Mouse (Mus musculus) gastrocnemius, postnatal 10 days (tissue): ENCODE measurements at regions not wholly inside any gene's neighbourhood (a gene's known extent, or its start where the extent isn't known, plus 50 kb on each side); places are given as distances from the start of the nearest gene placed in this dataset.
"Not testable (repeated sequence)": the region's sequence is repeated elsewhere in the genome, so short reads cannot be mapped to it uniquely, and the experiment has no call there.

Experiments used
- DNase-seq: peaks from one replicate; pipeline ENCODE4 v3.0.0; 2021; ENCODE audit warnings: mixed read lengths

DNA sequence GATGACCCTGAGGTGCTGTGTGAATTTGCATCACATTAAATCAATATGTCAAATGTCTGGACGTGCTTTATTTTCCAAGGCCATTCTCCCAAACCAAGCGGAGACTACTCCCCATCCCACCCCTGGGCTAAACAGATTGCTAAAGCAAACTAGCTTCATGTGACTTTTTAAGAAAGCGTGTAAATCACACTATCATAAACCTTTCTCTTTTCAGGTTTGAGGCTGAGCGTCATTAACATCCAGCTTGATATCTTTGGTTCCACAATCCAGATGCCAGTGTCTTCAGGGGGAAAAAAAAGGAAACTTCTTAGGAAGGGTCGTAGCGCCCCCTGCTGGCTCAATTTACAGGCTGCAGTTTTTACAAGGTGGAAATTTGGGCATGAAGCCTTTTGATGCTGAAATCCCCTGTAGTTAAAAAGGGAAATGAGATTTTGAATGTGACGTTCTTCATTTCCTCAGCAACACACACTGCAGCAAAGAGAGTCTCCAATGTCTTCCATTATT, 105.1 kb upstream of the Nt5e start:
- peak; percentile 79 for DNase-seq

DNA sequence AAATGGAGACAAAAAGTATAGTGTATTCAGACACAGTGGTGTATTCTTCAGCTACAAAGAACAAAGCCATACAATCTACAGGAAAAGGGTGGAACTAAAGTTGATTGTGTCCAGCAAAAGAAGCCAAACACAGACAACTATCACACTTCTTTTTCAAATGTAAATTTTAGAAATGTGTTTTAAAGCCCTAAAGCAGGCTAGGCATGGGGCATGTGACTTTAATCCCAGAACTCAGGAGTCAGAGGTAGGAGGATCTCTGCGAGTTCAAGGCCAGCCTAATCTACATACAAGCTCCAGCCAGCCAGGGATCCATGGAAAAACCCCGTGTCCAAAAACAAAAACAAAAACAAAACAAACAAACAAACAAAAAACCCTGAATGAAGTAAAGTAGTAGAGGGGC, 89.9 kb upstream of the Nt5e start:
- DNase-seq, result no peak

DNA sequence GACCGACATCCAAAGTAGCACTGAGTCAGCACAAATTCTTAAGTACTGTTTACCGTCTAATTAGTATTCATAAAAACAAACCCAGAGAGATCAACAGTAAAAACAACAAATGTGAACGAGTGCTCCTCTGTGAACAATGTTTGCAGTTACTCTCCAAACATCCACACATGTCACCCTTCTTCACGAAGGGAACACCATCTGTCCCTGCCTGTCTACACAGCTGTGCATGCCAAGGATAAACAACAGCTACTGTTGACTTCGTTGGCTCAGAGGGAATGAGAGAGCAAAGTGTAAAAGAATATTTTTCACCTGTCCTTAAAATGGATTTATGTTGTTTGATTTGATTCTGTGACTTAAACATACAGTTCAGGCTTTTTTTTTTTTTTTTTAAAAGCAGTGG, 88.7 kb upstream of the Nt5e start:
- DNase-seq, result no peak

DNA sequence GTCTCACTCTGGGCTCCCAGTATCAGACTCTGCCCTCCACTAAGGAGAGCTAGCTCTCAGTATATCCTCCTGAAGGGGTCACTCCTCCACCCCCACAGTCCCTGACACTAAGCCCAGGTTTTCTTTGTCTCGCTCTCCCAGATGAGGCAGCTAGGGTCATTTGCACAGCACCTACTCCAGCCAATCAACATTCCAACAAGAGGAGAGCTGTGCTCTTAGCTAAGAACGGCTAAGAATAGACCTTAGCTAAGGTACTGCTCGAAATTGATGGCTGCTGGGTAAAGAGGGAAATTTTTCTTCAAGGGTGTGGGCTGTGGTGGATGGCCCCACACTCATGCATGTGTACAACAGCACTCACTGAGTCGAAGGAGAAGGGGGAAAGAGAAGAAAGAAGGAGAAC, 86.3 kb upstream of the Nt5e start:
- no peak for DNase-seq

DNA sequence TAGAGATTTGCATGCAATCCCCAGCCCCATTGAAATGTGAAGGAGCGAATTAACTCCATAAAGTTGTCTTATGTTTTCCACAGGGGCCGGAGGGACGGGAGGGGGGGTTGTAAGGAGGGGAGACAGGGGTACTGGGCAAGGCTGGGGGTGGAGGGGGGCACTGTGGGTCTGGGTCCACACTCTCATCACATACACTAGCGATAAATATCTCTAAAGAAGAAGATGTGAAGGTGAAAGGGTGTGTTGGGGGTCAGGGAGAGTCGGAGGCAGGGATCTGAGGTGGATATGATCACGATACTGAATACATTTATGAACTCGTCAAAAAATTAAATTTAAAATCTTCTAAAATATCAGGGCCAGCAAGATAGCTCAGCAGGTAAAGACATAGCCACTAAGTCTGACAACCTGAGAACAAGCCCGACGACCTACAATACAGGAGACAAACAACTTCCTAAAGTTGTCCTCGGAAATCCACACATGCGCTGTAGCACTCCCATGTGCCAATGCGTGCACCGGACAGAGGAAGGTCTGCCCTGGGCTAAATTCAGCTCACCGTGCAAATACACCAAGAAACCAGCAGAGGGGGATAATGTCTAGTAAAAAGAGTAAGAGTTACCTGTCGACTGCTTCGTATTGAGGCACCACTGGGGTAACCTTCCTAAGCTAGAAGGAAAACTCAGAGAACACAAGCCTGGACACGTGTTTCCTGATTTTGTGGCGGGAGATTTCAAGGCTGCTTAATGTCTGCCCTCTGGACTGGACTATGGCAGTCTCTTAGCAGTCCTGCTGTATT, 85.6 kb upstream of the Nt5e start:
- peak; percentile 59 for DNase-seq

DNA sequence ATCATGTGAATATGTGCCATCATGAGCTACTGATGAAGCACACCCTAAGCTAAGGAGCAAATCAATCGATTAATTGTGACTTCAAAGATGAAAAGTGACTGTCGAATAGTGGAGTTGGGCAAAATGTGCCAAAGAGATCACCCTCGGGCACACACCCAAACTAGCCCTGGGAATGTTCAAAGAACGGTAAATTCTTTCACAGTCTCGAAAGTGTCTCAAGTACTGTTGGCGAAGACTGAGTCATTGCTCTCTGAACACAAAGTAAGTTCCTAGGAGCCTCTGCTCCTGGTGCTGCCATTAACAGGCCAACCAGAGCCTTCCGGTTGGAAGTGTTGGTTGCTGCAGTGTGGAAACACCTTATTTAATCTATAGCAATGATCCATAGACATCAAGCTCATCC, 84.5 kb upstream of the Nt5e start:
- DNase-seq, result no peak

DNA sequence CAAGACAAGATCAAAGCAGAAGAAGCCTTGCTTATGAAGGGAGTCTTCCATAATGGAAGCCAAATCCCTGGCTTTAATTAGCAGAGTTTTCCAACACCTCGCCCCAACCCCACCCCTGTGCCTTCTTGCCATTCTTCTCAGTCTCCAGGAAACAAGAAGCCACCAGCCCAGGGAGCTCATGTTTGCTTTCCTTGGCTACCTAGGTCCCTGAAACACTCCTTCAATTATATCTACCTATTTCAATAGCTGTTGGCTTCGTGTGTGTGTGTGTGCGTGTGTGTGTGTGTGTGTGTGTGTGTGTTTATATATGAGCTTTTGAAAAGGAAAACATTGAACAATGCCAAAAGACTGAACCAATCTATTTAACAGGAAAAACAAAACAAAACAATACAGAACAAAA, 82.5 kb upstream of the Nt5e start:
- no peak for DNase-seq

DNA sequence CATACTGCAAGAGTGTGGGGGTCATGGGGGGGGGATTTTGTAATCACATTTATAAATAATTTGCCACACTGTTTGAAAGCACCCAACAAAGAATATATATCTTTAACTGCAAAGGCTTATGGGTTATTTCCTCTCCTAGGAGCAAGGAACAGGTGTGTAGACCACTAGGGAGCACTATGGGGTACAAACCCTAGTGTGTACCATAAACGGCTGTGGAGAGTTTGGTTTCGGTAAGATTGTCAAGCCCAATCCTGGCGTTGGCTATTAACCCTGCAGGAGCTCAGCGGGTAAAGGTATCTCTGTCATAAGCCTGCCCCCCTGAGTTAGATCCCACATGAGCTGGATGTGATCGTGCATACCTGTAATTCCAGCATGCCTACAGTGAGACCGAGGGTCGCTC, 71.0 kb upstream of the Nt5e start:
- DNase-seq, result no peak

DNA sequence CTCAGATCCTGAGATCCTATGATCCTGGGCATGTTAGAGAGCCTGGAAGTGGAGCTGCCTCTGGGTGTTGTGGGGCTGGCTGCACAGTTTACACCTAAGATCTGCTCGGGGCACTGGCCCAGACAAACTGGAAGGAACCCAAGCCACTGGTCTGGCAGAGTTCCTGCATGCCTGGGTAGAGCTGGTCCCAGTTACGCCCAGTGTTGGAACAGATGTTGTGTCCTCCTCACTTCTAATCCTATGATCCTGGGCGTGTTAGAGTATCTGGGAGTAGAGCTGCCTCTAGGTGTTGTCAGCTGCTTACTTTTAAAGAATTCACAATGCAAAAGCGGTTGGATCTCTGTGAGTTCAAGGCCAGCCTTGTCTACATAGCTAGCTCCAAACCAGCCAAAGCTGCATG, 67.4 kb upstream of the Nt5e start:
- peak; percentile 63 for DNase-seq

DNA sequence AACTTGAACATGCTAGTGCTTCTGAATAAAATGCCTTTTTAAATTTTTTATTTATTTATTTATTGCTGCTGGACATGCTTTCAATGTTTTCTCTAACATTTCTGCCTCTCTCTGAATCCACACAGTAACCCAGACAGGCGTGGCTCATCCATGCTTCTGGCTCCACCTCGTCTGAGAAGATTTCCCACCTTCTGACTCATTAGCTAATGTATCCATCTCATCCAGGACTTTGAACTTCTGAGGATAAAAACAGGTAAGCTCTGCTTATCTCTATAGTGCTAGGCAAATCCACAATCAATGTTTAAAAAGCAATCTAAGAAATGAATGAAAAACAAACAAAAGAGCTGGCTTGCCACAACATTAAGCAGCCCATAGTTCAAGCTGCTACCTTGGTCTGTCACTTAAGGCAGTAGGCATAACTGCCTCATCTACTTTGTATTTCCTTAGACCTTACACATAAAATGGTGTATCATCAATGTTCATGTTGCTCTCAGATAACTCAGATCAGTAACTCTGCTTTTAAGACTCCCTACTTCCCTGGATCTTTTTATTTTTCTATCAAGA, 66.8 kb upstream of the Nt5e start:
- DNase-seq, result no peak

DNA sequence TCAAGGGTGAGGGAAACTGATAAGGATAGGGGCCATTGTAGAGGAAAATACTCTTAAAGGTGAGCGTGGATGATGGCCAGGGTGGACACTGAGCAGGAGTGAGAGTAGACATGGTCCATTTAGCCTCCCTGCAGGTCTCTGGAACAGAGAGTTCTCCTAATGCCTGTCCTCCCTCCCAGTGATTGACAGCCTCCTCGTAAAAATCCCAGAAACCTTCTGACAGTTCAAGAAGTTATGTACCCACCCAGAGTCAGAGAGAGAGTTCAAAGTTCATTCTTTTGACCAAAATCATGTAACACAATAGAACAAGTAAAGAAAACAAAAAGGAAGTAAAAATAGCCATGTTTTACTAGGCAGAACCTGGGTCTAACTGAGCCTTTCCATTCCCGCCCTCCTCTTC, 64.5 kb upstream of the Nt5e start:
- no peak for DNase-seq

DNA sequence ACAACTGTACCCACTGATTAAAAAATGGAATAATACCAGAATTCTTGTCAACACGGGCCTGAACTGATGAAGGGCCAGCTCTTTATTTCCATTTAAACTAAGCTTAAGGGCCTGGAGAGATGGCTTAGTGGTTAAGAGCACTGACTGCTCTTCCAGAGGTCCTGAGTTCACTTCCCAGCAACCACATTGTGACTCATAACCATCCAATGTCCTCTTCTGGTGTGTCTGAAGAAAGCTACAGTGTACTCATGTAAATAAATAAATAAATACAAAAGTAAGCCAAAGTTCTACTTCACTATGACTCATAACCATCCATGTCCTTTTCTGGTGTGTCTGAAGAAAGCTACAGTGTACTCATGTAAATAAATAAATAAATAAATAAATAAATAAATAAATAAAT, 60.7 kb upstream of the Nt5e start:
- DNase-seq, result not testable (repeated sequence)

DNA sequence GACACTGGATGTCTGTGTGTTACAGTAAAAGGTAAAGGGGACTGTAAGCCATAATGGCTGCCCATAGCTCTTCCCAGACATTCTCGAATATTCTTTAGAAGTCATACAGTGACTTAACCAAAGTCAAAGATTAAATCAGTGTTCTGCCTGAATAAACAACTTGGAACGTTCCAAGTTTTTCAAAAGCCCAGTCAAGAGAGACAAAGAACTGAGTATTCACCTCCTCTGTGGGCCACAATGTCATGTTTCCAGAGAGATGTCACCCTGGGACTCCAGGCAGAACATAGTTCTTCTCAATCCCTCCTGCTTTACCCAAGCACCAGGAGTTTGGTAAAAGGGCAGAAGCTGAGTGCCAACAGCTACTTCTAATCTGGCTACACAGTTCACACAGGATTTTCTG, 58.2 kb upstream of the Nt5e start:
- DNase-seq, result no peak

DNA sequence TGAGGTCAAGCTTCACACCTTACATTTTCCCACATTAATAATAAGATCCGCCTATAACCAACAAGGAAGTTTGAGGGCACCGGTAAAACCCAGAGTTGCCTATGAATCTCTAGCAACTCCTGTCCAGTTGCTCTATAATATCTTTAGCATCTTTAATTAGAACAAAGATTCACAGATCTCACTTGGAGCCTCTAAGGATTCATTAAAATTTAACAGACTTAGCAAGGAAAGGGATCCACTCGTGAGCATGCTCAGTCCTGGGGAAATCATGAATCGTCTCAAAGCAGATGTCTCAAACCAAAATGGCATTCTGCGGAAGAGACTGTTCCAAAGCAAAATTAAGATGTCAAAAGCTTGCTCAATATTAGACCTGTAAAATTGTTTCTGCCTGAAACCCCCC, 57.8 kb upstream of the Nt5e start:
- no peak for DNase-seq

DNA sequence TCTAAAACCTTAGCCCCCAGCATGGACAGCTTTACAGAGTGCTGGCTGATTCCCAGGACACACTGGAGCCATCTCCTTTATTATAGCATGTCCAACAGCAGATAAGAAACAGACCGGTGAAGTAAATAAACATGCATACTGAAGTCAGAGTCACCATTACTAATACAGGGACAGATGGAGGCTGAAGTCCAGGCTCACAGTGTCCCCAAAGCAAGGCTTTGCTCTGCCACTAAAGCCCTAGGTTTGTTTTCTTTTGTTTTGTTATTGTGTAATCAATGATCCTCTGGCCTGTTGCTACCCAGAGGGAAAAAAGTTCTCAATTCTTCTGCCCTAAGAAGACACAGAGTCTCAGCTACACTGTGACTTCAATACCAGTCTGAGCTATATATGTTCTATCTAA, 56.2 kb upstream of the Nt5e start:
- no peak for DNase-seq

DNA sequence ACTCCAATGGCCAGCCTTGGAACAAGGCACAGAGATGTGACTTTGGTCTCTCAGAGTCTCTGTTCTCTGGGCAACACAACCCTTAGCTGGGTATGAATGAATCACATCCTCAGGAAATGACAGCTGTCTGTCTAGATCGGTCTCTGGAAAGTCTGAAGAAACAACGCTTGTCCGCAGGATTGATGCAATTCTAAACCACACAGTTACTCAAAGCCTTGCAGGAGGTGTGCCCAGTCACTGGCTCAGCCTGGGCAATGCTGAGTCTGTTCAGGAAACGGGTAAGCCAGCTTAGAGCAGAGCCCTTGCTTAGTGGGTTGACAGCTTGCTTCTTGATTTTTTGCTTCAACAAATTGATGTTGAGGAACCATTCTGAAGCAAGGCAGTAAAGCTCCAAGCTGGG, 53.7 kb upstream of the Nt5e start:
- DNase-seq, result no peak

DNA sequence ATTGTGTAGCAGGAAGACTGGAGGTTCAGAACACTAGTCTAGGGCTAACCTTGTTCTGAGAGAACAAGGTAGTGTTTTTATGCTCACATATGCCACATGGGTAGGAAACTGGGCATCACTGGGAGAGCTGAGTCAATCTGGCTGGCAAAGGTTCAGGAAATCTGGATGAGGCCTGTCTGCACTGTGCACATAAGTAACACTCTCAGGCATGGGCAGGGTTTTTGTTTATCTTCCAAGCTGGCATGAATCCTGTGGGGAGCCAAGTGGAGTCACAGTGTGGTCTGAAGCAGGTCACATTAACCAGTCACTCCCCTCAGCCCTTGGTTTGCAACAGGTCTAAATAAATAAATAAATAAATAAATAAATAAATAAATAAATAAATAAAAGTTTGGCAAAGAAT, 53.0 kb upstream of the Nt5e start:
- DNase-seq, result no peak

DNA sequence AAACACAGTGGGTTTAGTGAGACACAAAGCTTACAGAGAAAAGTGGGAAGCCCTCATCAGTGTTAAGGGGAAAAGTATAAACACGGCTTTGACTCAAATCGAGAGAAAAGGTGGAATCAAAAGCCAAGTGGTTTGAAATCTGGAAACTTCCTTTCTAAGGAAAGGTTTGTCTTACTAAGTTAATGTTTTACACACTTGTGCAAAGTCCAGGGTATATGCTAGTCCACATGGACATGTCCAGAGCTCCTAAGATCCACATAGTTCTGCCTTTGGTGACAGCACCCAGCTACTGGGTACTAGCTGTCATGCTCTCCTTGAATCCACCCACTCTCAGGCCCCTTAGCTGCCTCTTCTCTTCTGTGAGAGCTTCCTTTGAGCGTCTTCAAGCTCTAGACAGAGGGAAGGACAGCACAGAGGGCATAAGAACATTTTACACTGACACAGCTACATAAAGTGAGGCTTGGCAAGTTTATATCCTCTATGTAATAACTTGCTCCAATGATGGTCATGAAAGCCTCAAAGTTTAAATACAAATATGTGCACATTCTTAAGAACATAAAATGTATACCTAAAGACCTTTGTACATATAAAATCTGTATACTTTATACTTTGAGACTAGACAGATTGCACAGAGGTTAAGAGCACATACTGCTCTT, 52.2 kb upstream of the Nt5e start:
- DNase-seq, result no peak

DNA sequence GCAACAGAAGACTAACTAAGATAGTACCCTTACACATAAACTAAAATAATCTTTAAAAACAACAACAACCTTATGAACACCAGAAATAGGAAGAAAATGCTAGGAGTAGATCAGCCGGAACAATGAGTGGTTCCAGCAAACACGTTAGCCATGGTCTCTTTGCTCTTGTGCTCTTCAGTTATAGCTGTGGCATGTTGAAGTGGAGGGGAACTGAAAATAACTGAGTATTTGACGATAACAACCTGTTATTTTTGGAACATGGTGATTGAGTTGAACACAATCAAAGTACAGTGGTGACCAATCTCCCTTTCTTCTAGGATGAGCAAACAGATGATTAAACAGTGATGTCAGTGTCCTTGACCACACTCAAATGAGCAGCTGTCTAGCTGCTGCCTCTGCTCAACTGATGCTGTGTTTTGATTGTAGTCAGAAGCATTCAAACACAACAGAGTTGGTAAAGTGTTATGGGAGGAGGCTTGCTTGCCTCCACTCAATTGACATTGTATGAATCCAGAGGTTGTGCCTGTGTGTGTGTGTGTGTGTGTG, 50.9 kb upstream of the Nt5e start:
- no peak for DNase-seq

DNA sequence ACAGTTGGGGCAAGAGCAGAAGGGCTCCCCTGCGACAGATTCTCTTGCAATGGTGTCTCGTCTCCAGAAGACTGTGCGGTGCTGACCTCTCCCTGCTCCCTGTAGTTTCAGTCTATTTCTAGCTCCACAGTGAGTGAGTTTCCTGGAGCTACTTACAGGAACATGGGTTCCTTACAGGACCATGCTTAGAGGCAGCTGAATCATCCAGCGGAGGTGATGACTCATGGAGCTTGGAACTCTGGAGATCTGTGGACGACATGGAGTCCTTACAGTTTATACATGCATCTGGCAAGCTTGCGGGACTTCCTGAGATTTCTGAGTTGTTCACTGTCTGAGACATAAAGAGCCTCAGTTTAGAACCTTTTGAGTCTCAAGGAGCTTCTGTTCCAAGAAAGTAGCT, 50.0 kb upstream of the Nt5e start:
- DNase-seq, result no peak
